In genomic region chr7:37159801-37160200, GRCm38 (mm10) we compare ENCODE assay signal across 20 mouse cellular contexts.
DNase-seq lines count a peak whose midpoint lies in the region; ATAC-seq and TF ChIP-seq lines count a peak whose summit lies in the region.
"Had no signal": no experiment of that assay in that cellular context is flagged by ENCODE, and none has a peak within 500 bp of the region (broad histone marks: within the 10 kb centered on the region; RNA-seq: fewer than 3 reads in every experiment).

No protein-coding gene starts in this region.

- peak; percentile 36 for DNase-seq in forebrain, embryonic 11.5 days (ENCODE audit: low spot score)
- no peak for DNase-seq in kidney, postnatal 25 days
- peak; percentile 9 for DNase-seq in kidney, postnatal 14 days
- no peak for DNase-seq in kidney, adult 2 months
- peak; percentile 17 for DNase-seq in yolk sac, embryonic 10.5 days (ENCODE audit: low spot score)
- DNase-seq: adrenal gland, adult 2 months; adrenal gland, postnatal 36 days; cerebellum, adult 2 months; cerebellum, postnatal 10 days; forebrain, postnatal 0 days; gastrocnemius, postnatal 14 days had no signal

- no peaks in the 10 kb centered on the region for H3K4me1 ChIP-seq in forebrain, embryonic 11.5 days (replicated peaks; ENCODE audit: control insufficient read depth, insufficient read depth, low read length)
- no peaks in the 10 kb centered on the region for H3K4me1 ChIP-seq in forebrain, embryonic 12.5 days
- H3K4me1 ChIP-seq in kidney, embryonic 15.5 days: peaks cover 13% of the 10 kb centered on the region
- H3K4me1 ChIP-seq in kidney, adult 2 months (ENCODE audit: control insufficient read depth, insufficient read depth, low read length): no peaks in the 10 kb centered on the region
- H3K4me1 ChIP-seq: embryonic facial prominence, embryonic 12.5 days; forebrain, embryonic 13.5 days; heart, embryonic 12.5 days; hindbrain, embryonic 15.5 days had no signal

- no peak overlapping the region for H3K4me2 ChIP-seq in forebrain, embryonic 11.5 days (ENCODE audit: low read depth, low read length, severe bottlenecking)
- H3K4me2 ChIP-seq in forebrain, embryonic 12.5 days: no peak overlapping the region
- H3K4me2 ChIP-seq in kidney, embryonic 15.5 days: peak overlapping the region; percentile 45
- H3K4me2 ChIP-seq: embryonic facial prominence, embryonic 12.5 days; forebrain, embryonic 13.5 days; heart, embryonic 12.5 days; hindbrain, embryonic 15.5 days had no signal

- no peaks in the 10 kb centered on the region for H3K9me3 ChIP-seq in forebrain, embryonic 11.5 days (ENCODE audit: control insufficient read depth, low read length)
- H3K9me3 ChIP-seq in forebrain, embryonic 12.5 days: no peaks in the 10 kb centered on the region
- H3K9me3 ChIP-seq in kidney, embryonic 15.5 days (replicated peaks): no peaks in the 10 kb centered on the region
- H3K9me3 ChIP-seq: embryonic facial prominence, embryonic 12.5 days; forebrain, embryonic 13.5 days; hindbrain, embryonic 15.5 days had no signal

- ATAC-seq in forebrain, embryonic 11.5 days (replicated peaks; ENCODE audit: low FRiP score): no peak
- ATAC-seq in forebrain, embryonic 12.5 days (ENCODE audit: low FRiP score): no peak
- ATAC-seq in kidney, embryonic 15.5 days (replicated peaks; ENCODE audit: low FRiP score): peak; percentile 75
- ATAC-seq: activated CD4-positive, CD25-positive, alpha-beta regulatory T cell, adult 4 months; forebrain, embryonic 13.5 days; forebrain, postnatal 0 days; Patski had no signal

- H3K27ac ChIP-seq in forebrain, embryonic 11.5 days (ENCODE audit: low read depth, low read length): no peak overlapping the region
- no peak overlapping the region for H3K27ac ChIP-seq in forebrain, embryonic 12.5 days
- H3K27ac ChIP-seq in kidney, embryonic 15.5 days: no peak overlapping the region
- no peak overlapping the region for H3K27ac ChIP-seq in kidney, adult 2 months (ENCODE audit: insufficient read depth, low read depth, low read length)
- H3K27ac ChIP-seq: embryonic facial prominence, embryonic 12.5 days; forebrain, embryonic 13.5 days; hindbrain, embryonic 15.5 days had no signal

- no peaks in the 10 kb centered on the region for H3K27me3 ChIP-seq in forebrain, embryonic 11.5 days (ENCODE audit: control insufficient read depth, insufficient read depth, low read length)
- no peaks in the 10 kb centered on the region for H3K27me3 ChIP-seq in forebrain, embryonic 12.5 days
- H3K27me3 ChIP-seq in kidney, embryonic 15.5 days: no peaks in the 10 kb centered on the region
- H3K27me3 ChIP-seq in kidney, adult 2 months (replicated peaks; ENCODE audit: control insufficient read depth, insufficient read depth, low read length): no peaks in the 10 kb centered on the region
- H3K27me3 ChIP-seq: CH12.LX; embryonic facial prominence, embryonic 12.5 days; forebrain, embryonic 13.5 days; heart, embryonic 12.5 days; hindbrain, embryonic 15.5 days had no signal

- no peak for TF ChIP-seq POLR2A in kidney, adult 2 months (IDR thresholded peaks at IDR 0.05; ENCODE audit: low read depth, low read length)

- H3K36me3 ChIP-seq in forebrain, embryonic 11.5 days (ENCODE audit: control insufficient read depth, insufficient read depth, low read length): no peaks in the 10 kb centered on the region
- H3K36me3 ChIP-seq in forebrain, embryonic 12.5 days (replicated peaks): no peaks in the 10 kb centered on the region
- no peaks in the 10 kb centered on the region for H3K36me3 ChIP-seq in kidney, embryonic 15.5 days
- H3K36me3 ChIP-seq in kidney, adult 2 months (ENCODE audit: control insufficient read depth, insufficient read depth, low read length): no peaks in the 10 kb centered on the region
- H3K36me3 ChIP-seq: embryonic facial prominence, embryonic 12.5 days; heart, embryonic 12.5 days; hindbrain, embryonic 15.5 days had no signal

- H3K9ac ChIP-seq in forebrain, embryonic 11.5 days (ENCODE audit: low read length): no peak overlapping the region
- no peak overlapping the region for H3K9ac ChIP-seq in forebrain, embryonic 12.5 days
- H3K9ac ChIP-seq in kidney, embryonic 15.5 days: no peak overlapping the region
- H3K9ac ChIP-seq: embryonic facial prominence, embryonic 12.5 days; forebrain, embryonic 13.5 days; forebrain, postnatal 0 days; heart, embryonic 12.5 days; hindbrain, embryonic 15.5 days had no signal

- no peak overlapping the region for H3K4me3 ChIP-seq in forebrain, embryonic 11.5 days (ENCODE audit: low read depth, low read length)
- H3K4me3 ChIP-seq in forebrain, embryonic 12.5 days (replicated peaks): no peak overlapping the region
- H3K4me3 ChIP-seq in kidney, embryonic 15.5 days (replicated peaks): no peak overlapping the region
- H3K4me3 ChIP-seq in kidney, adult 2 months (ENCODE audit: insufficient read depth, low read depth, low read length): no peak overlapping the region
- H3K4me3 ChIP-seq: embryonic facial prominence, embryonic 12.5 days; forebrain, embryonic 13.5 days; heart, embryonic 12.5 days; hindbrain, embryonic 15.5 days had no signal

- no peak for TF ChIP-seq CTCF in kidney, adult 2 months (conservative IDR thresholded peaks at IDR 0.05; ENCODE audit: insufficient read depth, insufficient read length, low read depth, low read length)

- 79% methylated on average over 8 of the region's 8 CpGs for WGBS in forebrain, embryonic 11.5 days
- 76% methylated on average over 8 of the region's 8 CpGs for WGBS in forebrain, embryonic 12.5 days
- 9% methylated on average over 8 of the region's 8 CpGs for WGBS in kidney, embryonic 15.5 days
- 6% methylated on average over 8 of the region's 8 CpGs for WGBS in kidney, adult 2 months

Comparison
In these comparisons a context has a peak if more than half of its experiments do, and no peak if none do; other contexts are left out.
1. DNase-seq: peak in forebrain, embryonic 11.5 days (single experiment), kidney, postnatal 14 days (single experiment) and yolk sac, embryonic 10.5 days (single experiment); none in kidney, postnatal 25 days (0 of 2) and kidney, adult 2 months (single experiment).